Comparison of ENCODE assay signal across 8 mouse cellular contexts in genomic region chr10:41490518-41490873, GRCm38 (mm10). TPM values are rescaled to one million over a fixed set of nuclear protein-coding genes. Genes with fewer than 3 reads are reported as not detected.
DNase-seq lines count a peak whose midpoint lies in the region; ATAC-seq and TF ChIP-seq lines count a peak whose summit lies in the region.

No protein-coding gene starts in this region.

- no peaks in the 10 kb centered on the region; the same call in none of the 2 replicates for H3K4me1 ChIP-seq in spleen, adult 2 months (ENCODE audit: control insufficient read depth, insufficient read depth, insufficient read length)
- 0 out of 2 replicates have a peak, but pooled peaks cover 9% of the 10 kb centered on the region for H3K4me1 ChIP-seq in liver, embryonic 11.5 days (replicated peaks; ENCODE audit: control insufficient read depth, insufficient read depth, low read length)
- H3K4me1 ChIP-seq in stomach, postnatal 0 days (replicated peaks; ENCODE audit: control insufficient read depth, insufficient read depth): peaks cover 13% of the 10 kb centered on the region; the same call in 1 of the 2 replicates

- ATAC-seq in frontal cortex, adult (ENCODE audit: low TSS enrichment): peak; percentile 11; the same call in 1 of the 2 replicates
- ATAC-seq in liver, embryonic 11.5 days (replicated peaks; ENCODE audit: low FRiP score): no peak
- ATAC-seq in stomach, postnatal 0 days (ENCODE audit: low FRiP score, low TSS enrichment): no peak; the same call in 1 of the 2 replicates

- peak overlapping the region; percentile 77 for H3K9ac ChIP-seq in liver, embryonic 11.5 days (ENCODE audit: low read depth, low read length)
- peak overlapping the region; percentile 83 for H3K9ac ChIP-seq in stomach, postnatal 0 days (ENCODE audit: low read length)

- H3K9me3 ChIP-seq in liver, embryonic 11.5 days (ENCODE audit: control insufficient read depth, low read length): no peaks in the 10 kb centered on the region
- H3K9me3 ChIP-seq in stomach, postnatal 0 days (ENCODE audit: control insufficient read depth, low read length): no peaks in the 10 kb centered on the region

- H3K27me3 ChIP-seq in spleen, adult 2 months (ENCODE audit: control insufficient read depth, insufficient read depth, low read length): no peaks in the 10 kb centered on the region
- H3K27me3 ChIP-seq in liver, embryonic 11.5 days (replicated peaks; ENCODE audit: control insufficient read depth, insufficient read depth, low read length): no peaks in the 10 kb centered on the region
- no peaks in the 10 kb centered on the region for H3K27me3 ChIP-seq in stomach, postnatal 0 days (ENCODE audit: control insufficient read depth, insufficient read depth, low read length)

- intact Hi-C loops in left cerebral cortex, postnatal 10 days (cut with DNase I): no loop called here

- no peak for TF ChIP-seq EP300 in stomach, postnatal 0 days (optimal IDR thresholded peaks at IDR 0.05)

- peaks cover 20% of the 10 kb centered on the region for H3K36me3 ChIP-seq in spleen, adult 2 months (ENCODE audit: control insufficient read depth, insufficient read depth, low read length)
- peaks cover 12% of the 10 kb centered on the region for H3K36me3 ChIP-seq in liver, embryonic 11.5 days (ENCODE audit: control insufficient read depth, insufficient read depth, low read length)
- H3K36me3 ChIP-seq in stomach, postnatal 0 days (ENCODE audit: control insufficient read depth, insufficient read depth, low read length): peaks cover 7% of the 10 kb centered on the region; the same call in 1 of the 2 replicates

- no peak for DNase-seq in frontal cortex, postnatal 25 days (ENCODE audit: low spot score in 2 of 2)
- no peak for DNase-seq in spleen, adult 2 months (ENCODE audit: low read depth in 1 of 2, low spot score in 2 of 2)
- no peak for DNase-seq in spleen, postnatal 14 days (ENCODE audit: low spot score in 2 of 2)
- no peak for DNase-seq in liver, embryonic 11.5 days (ENCODE audit: low spot score)
- DNase-seq in stomach, postnatal 0 days (ENCODE audit: low spot score): no peak
- DNase-seq in left cerebral cortex, postnatal 10 days (ENCODE audit: extremely low spot score in 1 of 2, low spot score in 2 of 2): no peak
- DNase-seq in thymus, postnatal 14 days: no peak

- WGBS in spleen, adult 2 months: 2% methylated on average over 29 of the region's 29 CpGs
- WGBS in liver, embryonic 11.5 days: 1% methylated on average over 29 of the region's 29 CpGs
- WGBS in stomach, postnatal 0 days: under 1% methylated on average over 29 of the region's 29 CpGs

- peak overlapping the region; percentile 84; the same call in 1 of the 2 replicates for H3K4me3 ChIP-seq in spleen, adult 2 months (ENCODE audit: extremely low read depth, insufficient read depth, insufficient read length)
- H3K4me3 ChIP-seq in liver, embryonic 11.5 days (ENCODE audit: low read depth, low read length): peak overlapping the region; percentile 71
- H3K4me3 ChIP-seq in stomach, postnatal 0 days (ENCODE audit: low read depth, low read length): peak overlapping the region; percentile 71

- no peak for TF ChIP-seq POLR2A in spleen, adult 2 months (IDR thresholded peaks at IDR 0.05; ENCODE audit: low read depth, low read length)

- no peak overlapping the region for H3K27ac ChIP-seq in spleen, adult 2 months (ENCODE audit: insufficient read depth, low read length)
- no peak overlapping the region for H3K27ac ChIP-seq in liver, embryonic 11.5 days (ENCODE audit: low read depth, low read length)
- H3K27ac ChIP-seq in stomach, postnatal 0 days (replicated peaks): 0 out of 2 replicates have a peak overlapping the region, but pooled peaks have one; percentile 24

- peak overlapping the region; percentile 99 for H3K4me2 ChIP-seq in liver, embryonic 11.5 days
- peak overlapping the region; percentile 100 for H3K4me2 ChIP-seq in stomach, postnatal 0 days (replicated peaks; ENCODE audit: low read depth)

- no peak for TF ChIP-seq CTCF in spleen, adult 2 months (IDR thresholded peaks at IDR 0.05; ENCODE audit: extremely low read depth, insufficient read depth, insufficient read length, insufficient replicate concordance)
- no peak for TF ChIP-seq CTCF in stomach, postnatal 0 days (IDR thresholded peaks at IDR 0.05; ENCODE audit: low read depth)

RNA-seq across cellular contexts. Expression of gene Ppil6, which starts 0.3 kb away (rescaled TPM):
- polyA plus RNA-seq in spleen, adult 2 months (2012; rRNA removed): 0.08 TPM in 1 of 2 replicates, not detected in the other
- polyA plus RNA-seq in liver, embryonic 11.5 days (2014; fragmentation: Nextera tagmentation; extraction: Ambion mirVana): 0.25 TPM in 1 of 2 replicates, not detected in the other
- polyA plus RNA-seq in stomach, postnatal 0 days (2015; fragmentation: Nextera tagmentation; extraction: Ambion mirVana): 2.4 and 2.5 TPM in 2 replicates
- total RNA-seq in left cerebral cortex, postnatal 10 days (2021): 1 to 10 TPM; 6.2 to 7.3 TPM

RNA-seq across cellular contexts. Expression of gene Smpd2, which starts 0.3 kb away (rescaled TPM):
- polyA plus RNA-seq in spleen, adult 2 months (2012; rRNA removed): 35.6 and 36.3 TPM in 2 replicates
- 21.8 and 25.3 TPM in 2 replicates for polyA plus RNA-seq in liver, embryonic 11.5 days (2014; fragmentation: Nextera tagmentation; extraction: Ambion mirVana)
- polyA plus RNA-seq in stomach, postnatal 0 days (2015; fragmentation: Nextera tagmentation; extraction: Ambion mirVana): 51.5 and 52.9 TPM in 2 replicates
- total RNA-seq in left cerebral cortex, postnatal 10 days (2021): 10 to 100 TPM; 17.2 to 18.8 TPM

RNA-seq across cellular contexts. Expression of gene Mical1, which starts 14.4 kb away (rescaled TPM):
- polyA plus RNA-seq in spleen, adult 2 months (2012; rRNA removed): 130 and 143 TPM in 2 replicates
- 19.3 and 19.8 TPM in 2 replicates for polyA plus RNA-seq in liver, embryonic 11.5 days (2014; fragmentation: Nextera tagmentation; extraction: Ambion mirVana)
- 23.0 and 25.9 TPM in 2 replicates for polyA plus RNA-seq in stomach, postnatal 0 days (2015; fragmentation: Nextera tagmentation; extraction: Ambion mirVana)
- 10 to 100 TPM; 32.7 to 36.5 TPM for total RNA-seq in left cerebral cortex, postnatal 10 days (2021)

RNA-seq across cellular contexts. Expression of gene Cd164, which starts 28.7 kb away (rescaled TPM):
- 65.3 and 76.3 TPM in 2 replicates for polyA plus RNA-seq in spleen, adult 2 months (2012; rRNA removed)
- polyA plus RNA-seq in liver, embryonic 11.5 days (2014; fragmentation: Nextera tagmentation; extraction: Ambion mirVana): 122 and 142 TPM in 2 replicates
- 112 and 116 TPM in 2 replicates for polyA plus RNA-seq in stomach, postnatal 0 days (2015; fragmentation: Nextera tagmentation; extraction: Ambion mirVana)
- 10 to 100 TPM; 43.7 to 53.2 TPM for total RNA-seq in left cerebral cortex, postnatal 10 days (2021)

RNA-seq across cellular contexts. Expression of gene Zbtb24, which starts 40.3 kb away (rescaled TPM):
- polyA plus RNA-seq in spleen, adult 2 months (2012; rRNA removed): 13.2 and 16.4 TPM in 2 replicates
- polyA plus RNA-seq in liver, embryonic 11.5 days (2014; fragmentation: Nextera tagmentation; extraction: Ambion mirVana): 10.8 and 11.5 TPM in 2 replicates
- 8.6 and 9.8 TPM in 2 replicates for polyA plus RNA-seq in stomach, postnatal 0 days (2015; fragmentation: Nextera tagmentation; extraction: Ambion mirVana)
- total RNA-seq in left cerebral cortex, postnatal 10 days (2021): 10 to 100 TPM; 16.3 to 17.0 TPM
